Mouse (Mus musculus) lung, adult 2 months (tissue): ENCODE data around the gene Gpr35.

Experiments used
- CTCF ChIP-seq: fragments of 200-500 bp; IDR thresholded peaks from 2 replicates; pipeline ENCODE4 v1.5.1; 2011; ENCODE audit warnings: mild to moderate bottlenecking, low read length, control low read depth; ENCODE audit not compliant: insufficient read depth
- POLR2A ChIP-seq: fragments of 200-500 bp; IDR thresholded peaks from 2 replicates; pipeline ENCODE4 v1.6.1; 2011; ENCODE audit warnings: low read depth, mild to moderate bottlenecking, control low read depth, low read length, borderline replicate concordance; ENCODE audit errors: extremely low read depth

- TF ChIP-seq CTCF: no peak
- no peak for TF ChIP-seq POLR2A
Observed at GRCm38 (mm10) chr1:92920474-92921200, 30.0 kb upstream of the Gpr35 start.
